Mouse (Mus musculus) hindbrain, embryonic 13.5 days (tissue): ENCODE data around the gene Slc16a7. TPM values are rescaled to one million over a fixed set of nuclear protein-coding genes. Genes with fewer than 3 reads are reported as not detected.
A peak's percentile ranks its signal among the peaks of the same experiment; 100 is the strongest.

ENCODE experiments used
- ATAC-seq: fragments of 200-750 bp; cut with Nextera tagmentation; 2 replicates; pipeline ENCODE4 v1.8.0; 2017; ENCODE audit warnings: moderate TSS enrichment; ENCODE audit not compliant: low FRiP score
- H3K27ac ChIP-seq: fragments of 300-500 bp; sonication (generic); 2 replicates; pipeline ENCODE4 v1.5.1; 2015; ENCODE audit warnings: inconsistent platforms, mild to moderate bottlenecking, moderate library complexity
- H3K27me3 ChIP-seq: fragments of 300-500 bp; sonication (generic); 2 replicates; pipeline ENCODE4 v1.6.1; 2015; ENCODE audit warnings: mild to moderate bottlenecking, inconsistent platforms
- H3K36me3 ChIP-seq: fragments of 300-500 bp; sonication (generic); 2 replicates; pipeline ENCODE4 v1.6.1; 2015; ENCODE audit warnings: mild to moderate bottlenecking, inconsistent platforms
- H3K4me1 ChIP-seq: fragments of 300-500 bp; sonication (generic); replicated peaks from 2 replicates; pipeline ENCODE4 v1.6.1; 2015; ENCODE audit warnings: inconsistent platforms
- H3K4me2 ChIP-seq: fragments of 300-500 bp; sonication (generic); 2 replicates; pipeline ENCODE4 v1.6.1; 2015; ENCODE audit warnings: inconsistent platforms, mild to moderate bottlenecking, moderate library complexity
- H3K4me3 ChIP-seq: fragments of 300-500 bp; sonication (generic); 2 replicates; pipeline ENCODE4 v1.5.1; 2015; ENCODE audit warnings: mild to moderate bottlenecking, inconsistent platforms
- H3K9ac ChIP-seq: fragments of 300-500 bp; sonication (generic); 2 replicates; pipeline ENCODE4 v1.6.1; 2015; ENCODE audit warnings: mild to moderate bottlenecking, inconsistent platforms
- H3K9me3 ChIP-seq: fragments of 300-500 bp; sonication (generic); 2 replicates; pipeline ENCODE4 v1.6.1; 2016; ENCODE audit warnings: inconsistent platforms
- WGBS: fragments of 180-500 bp; shearing (Covaris S2); methylation state at CpG from one replicate; pipeline ENCODE4 v1.1.7; 2015; 5-methylcytosine and 5-hydroxymethylcytosine counted together
- polyA plus RNA-seq: library from polyadenylated mRNA; unstranded; fragments of >200 nt; fragmentation: Nextera tagmentation; extraction: Ambion mirVana; gene quantifications from 2 replicates; pipeline ENCODE4 v1.2.1, GENCODE M21; 2015

Gene Slc16a7
- polyA plus RNA-seq, 1 experiment from 2014 or later, result 6.9 TPM

GRCm38 (mm10) chr10:125310855-125311254, 78.4 kb downstream of the Slc16a7 start:
- Histone ChIP-seq H3K9me3 (peaks cover 5% of the 10 kb centered on the region; the same call in 1 of the 2 replicates), H3K4me1 (no peaks in the 10 kb centered on the region), H3K27me3 (no peaks in the 10 kb centered on the region), H3K4me3 (no peak overlapping the region), H3K27ac (no peak overlapping the region), H3K36me3 (no peaks in the 10 kb centered on the region), H3K9ac (no peak overlapping the region), H3K4me2 (no peak overlapping the region)
- no peak for ATAC-seq
- WGBS, result 93% methylated on average over 2 of the region's 2 CpGs

GRCm38 (mm10) chr10:125298036-125298435, 91.2 kb downstream of the Slc16a7 start:
- 74% methylated on average over 6 of the region's 6 CpGs for WGBS
- no peak for ATAC-seq

GRCm38 (mm10) chr10:125290320-125290719, 98.9 kb downstream of the Slc16a7 start:
- H3K4me3 ChIP-seq, result no peak overlapping the region
- no peak overlapping the region for H3K9ac ChIP-seq
- no peak for ATAC-seq
- no peaks in the 10 kb centered on the region for H3K9me3 ChIP-seq
- 89% methylated on average over 9 of the region's 9 CpGs for WGBS
- H3K4me1 ChIP-seq, result 0 out of 2 replicates have a peak, but pooled peaks cover 3% of the 10 kb centered on the region
- H3K27ac ChIP-seq, result no peak overlapping the region
- no peak overlapping the region for H3K4me2 ChIP-seq
- no peaks in the 10 kb centered on the region for H3K27me3 ChIP-seq
- H3K36me3 ChIP-seq, result no peaks in the 10 kb centered on the region

More at GRCm38 (mm10) chr10:125298036-125298435, 91.2 kb downstream of the Slc16a7 start:
- H3K36me3 ChIP-seq, result no peaks in the 10 kb centered on the region
- no peak overlapping the region for H3K27ac ChIP-seq
- no peak overlapping the region for H3K4me2 ChIP-seq
- H3K27me3 ChIP-seq, result no peaks in the 10 kb centered on the region
- no peaks in the 10 kb centered on the region for H3K9me3 ChIP-seq
- no peak overlapping the region for H3K9ac ChIP-seq
- no peak overlapping the region for H3K4me3 ChIP-seq
- H3K4me1 ChIP-seq, result no peaks in the 10 kb centered on the region

GRCm38 (mm10) chr10:125288560-125288959, 100.7 kb downstream of the Slc16a7 start:
- 59% methylated on average over 6 of the region's 6 CpGs for WGBS
- H3K4me1 ChIP-seq, result 0 out of 2 replicates have a peak, but pooled peaks cover 3% of the 10 kb centered on the region
- H3K9me3 ChIP-seq, result no peaks in the 10 kb centered on the region
- H3K4me3 ChIP-seq, result no peak overlapping the region
- no peak for ATAC-seq
- no peak overlapping the region for H3K9ac ChIP-seq
- H3K27me3 ChIP-seq, result no peaks in the 10 kb centered on the region
- H3K36me3 ChIP-seq, result no peaks in the 10 kb centered on the region
- no peak overlapping the region for H3K27ac ChIP-seq
- no peak overlapping the region for H3K4me2 ChIP-seq

GRCm38 (mm10) chr10:125285386-125285785, 103.9 kb downstream of the Slc16a7 start:
- Histone ChIP-seq H3K9ac (no peak overlapping the region), H3K4me1 (0 out of 2 replicates have a peak, but pooled peaks cover 3% of the 10 kb centered on the region), H3K4me2 (no peak overlapping the region), H3K27ac (no peak overlapping the region), H3K4me3 (no peak overlapping the region), H3K27me3 (no peaks in the 10 kb centered on the region), H3K36me3 (no peaks in the 10 kb centered on the region), H3K9me3 (no peaks in the 10 kb centered on the region)
- 73% methylated on average over 5 of the region's 5 CpGs for WGBS
- ATAC-seq, result no peak

- Histone ChIP-seq H3K36me3 (no peaks in the 10 kb centered on the region), H3K27me3 (no peaks in the 10 kb centered on the region), H3K27ac (no peak overlapping the region), H3K4me1 (0 out of 2 replicates have a peak, but pooled peaks cover 4% of the 10 kb centered on the region), H3K9ac (no peak overlapping the region), H3K4me2 (no peak overlapping the region), H3K9me3 (no peaks in the 10 kb centered on the region), H3K4me3 (no peak overlapping the region)
- ATAC-seq, result 0 out of 2 replicates have a peak, but pooled peaks have one; percentile 49
- 68% methylated on average over 12 of the region's 12 CpGs for WGBS
Measured at GRCm38 (mm10) chr10:125275149-125275848, 114.0 kb downstream of the Slc16a7 start.

- no peak for ATAC-seq
- Histone ChIP-seq H3K4me1 (0 out of 2 replicates have a peak, but pooled peaks cover 4% of the 10 kb centered on the region), H3K27ac (no peak overlapping the region), H3K9me3 (no peaks in the 10 kb centered on the region), H3K4me2 (no peak overlapping the region), H3K9ac (no peak overlapping the region), H3K36me3 (no peaks in the 10 kb centered on the region), H3K4me3 (no peak overlapping the region), H3K27me3 (no peaks in the 10 kb centered on the region)
- WGBS, result 89% methylated on average over 5 of the region's 5 CpGs
Measured at GRCm38 (mm10) chr10:125274519-125275148, 114.6 kb downstream of the Slc16a7 start.

- no peak for ATAC-seq
Measured at GRCm38 (mm10) chr10:125273759-125274158, 115.5 kb downstream of the Slc16a7 start.

GRCm38 (mm10) chr10:125271448-125271847, 117.8 kb downstream of the Slc16a7 start:
- Histone ChIP-seq H3K27ac (no peak overlapping the region), H3K9ac (no peak overlapping the region), H3K4me1 (peaks cover 8% of the 10 kb centered on the region; the same call in 1 of the 2 replicates), H3K36me3 (no peaks in the 10 kb centered on the region), H3K27me3 (no peaks in the 10 kb centered on the region), H3K4me3 (no peak overlapping the region), H3K9me3 (no peaks in the 10 kb centered on the region), H3K4me2 (no peak overlapping the region)
- no peak for ATAC-seq
- 82% methylated on average over 5 of the region's 5 CpGs for WGBS

More at GRCm38 (mm10) chr10:125273759-125274158, 115.5 kb downstream of the Slc16a7 start:
- no peak overlapping the region for H3K27ac ChIP-seq
- no peaks in the 10 kb centered on the region for H3K27me3 ChIP-seq
- H3K4me2 ChIP-seq, result no peak overlapping the region
- 55% methylated on average over 7 of the region's 7 CpGs for WGBS
- no peaks in the 10 kb centered on the region for H3K9me3 ChIP-seq
- no peak overlapping the region for H3K9ac ChIP-seq
- H3K36me3 ChIP-seq, result no peaks in the 10 kb centered on the region
- H3K4me3 ChIP-seq, result no peak overlapping the region
- 0 out of 2 replicates have a peak, but pooled peaks cover 4% of the 10 kb centered on the region for H3K4me1 ChIP-seq

GRCm38 (mm10) chr10:125270266-125270665, 119.0 kb downstream of the Slc16a7 start:
- Histone ChIP-seq H3K27me3 (no peaks in the 10 kb centered on the region), H3K4me3 (no peak overlapping the region), H3K9ac (no peak overlapping the region), H3K4me2 (no peak overlapping the region), H3K4me1 (peaks cover 6% of the 10 kb centered on the region), H3K36me3 (no peaks in the 10 kb centered on the region), H3K27ac (no peak overlapping the region), H3K9me3 (no peaks in the 10 kb centered on the region)
- 87% methylated on average over 5 of the region's 5 CpGs for WGBS
- ATAC-seq, result no peak

- Histone ChIP-seq H3K27ac (no peak overlapping the region), H3K27me3 (no peaks in the 10 kb centered on the region), H3K9me3 (no peaks in the 10 kb centered on the region), H3K36me3 (no peaks in the 10 kb centered on the region), H3K4me3 (no peak overlapping the region), H3K4me2 (no peak overlapping the region), H3K4me1 (peaks cover 4% of the 10 kb centered on the region), H3K9ac (no peak overlapping the region)
- no peak for ATAC-seq
- 82% methylated on average over 4 of the region's 4 CpGs for WGBS
Measured at GRCm38 (mm10) chr10:125266322-125266721, 122.9 kb downstream of the Slc16a7 start.

- 31% methylated on average over 9 of the region's 9 CpGs for WGBS
Measured at GRCm38 (mm10) chr10:125265901-125266300, 123.4 kb downstream of the Slc16a7 start.

More at GRCm38 (mm10) chr10:125265901-125266300, 123.4 kb downstream of the Slc16a7 start:
- Histone ChIP-seq H3K4me3 (no peak overlapping the region), H3K4me1 (peaks cover 4% of the 10 kb centered on the region), H3K27me3 (no peaks in the 10 kb centered on the region), H3K4me2 (no peak overlapping the region), H3K36me3 (no peaks in the 10 kb centered on the region), H3K27ac (no peak overlapping the region), H3K9ac (no peak overlapping the region), H3K9me3 (no peaks in the 10 kb centered on the region)
- ATAC-seq, result no peak
